Comparison of ENCODE assay signal across 29 mouse cellular contexts in the genomic region with DNA sequence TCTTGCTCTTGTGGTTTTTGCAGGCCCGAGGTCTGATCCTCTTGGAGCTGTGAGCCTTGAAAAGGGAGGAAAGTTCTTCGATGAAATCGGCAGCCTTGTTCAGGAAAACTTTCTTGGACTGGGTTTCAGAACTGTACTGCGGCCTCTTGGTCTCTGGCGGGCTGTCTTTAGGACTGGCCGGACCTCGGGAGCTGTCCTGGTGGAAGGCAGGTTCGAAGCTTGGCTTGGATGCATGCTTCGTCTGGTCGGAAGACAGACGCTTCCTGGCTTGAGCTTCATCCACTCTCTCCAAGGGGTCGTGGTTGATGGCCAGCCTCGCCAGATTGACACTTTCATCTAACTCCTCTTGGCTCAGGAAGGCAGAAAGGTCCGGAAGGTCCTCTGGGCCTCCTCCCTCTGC. TPM values are rescaled to one million over a fixed set of nuclear protein-coding genes. Genes with fewer than 3 reads are reported as not detected.
DNase-seq lines count a peak whose midpoint lies in the region; ATAC-seq and TF ChIP-seq lines count a peak whose summit lies in the region.
"Had no signal": no experiment of that assay in that cellular context is flagged by ENCODE, and none has a peak within 500 bp of the region (broad histone marks: within the 10 kb centered on the region; RNA-seq: fewer than 3 reads in every experiment).

No protein-coding gene starts in this region.

- no peak overlapping the region for H3K4me3 ChIP-seq in heart, embryonic 10.5 days
- peak overlapping the region; percentile 1 for H3K4me3 ChIP-seq in ES-Bruce4 (ENCODE audit: low read depth, low read length)
- H3K4me3 ChIP-seq in forebrain, embryonic 11.5 days (ENCODE audit: low read depth, low read length), result no peak overlapping the region
- H3K4me3 ChIP-seq: embryonic facial prominence, embryonic 12.5 days; embryonic facial prominence, embryonic 15.5 days; forebrain, embryonic 12.5 days; forebrain, embryonic 15.5 days; heart, embryonic 13.5 days; hindbrain, embryonic 10.5 days; hindbrain, embryonic 13.5 days; intestine, embryonic 15.5 days had no signal

- H3K36me3 ChIP-seq in heart, embryonic 10.5 days, result peaks cover 3% of the 10 kb centered on the region; the same call in 1 of the 2 replicates
- H3K36me3 ChIP-seq in ES-Bruce4 (ENCODE audit: control insufficient read depth, insufficient read depth, low read length, poor library complexity, severe bottlenecking), result no peaks in the 10 kb centered on the region
- H3K36me3 ChIP-seq in forebrain, embryonic 11.5 days (ENCODE audit: control insufficient read depth, insufficient read depth, low read length), result no peaks in the 10 kb centered on the region
- H3K36me3 ChIP-seq: embryonic facial prominence, embryonic 12.5 days; embryonic facial prominence, embryonic 15.5 days; forebrain, embryonic 12.5 days; forebrain, embryonic 15.5 days; G1E; heart, embryonic 13.5 days; hindbrain, embryonic 10.5 days; hindbrain, embryonic 13.5 days; intestine, embryonic 15.5 days had no signal

- intact Hi-C loops in heart, postnatal 36 days (cut with DNase I), result no loop called here

- WGBS in heart, embryonic 10.5 days, result 78% methylated on average over 14 of the region's 14 CpGs
- WGBS in forebrain, embryonic 11.5 days, result 83% methylated on average over 14 of the region's 14 CpGs

- no peak for TF ChIP-seq POLR2A in ES-Bruce4 (IDR thresholded peaks at IDR 0.05; ENCODE audit: insufficient read depth, low read length)

- TF ChIP-seq CTCF in ES-Bruce4 (IDR thresholded peaks at IDR 0.05; ENCODE audit: low read depth, low read length), result no peak

- DNase-seq in cerebellum, postnatal 14 days, result peak; percentile 13 to 16
- DNase-seq in cerebellum, adult 8-10 months, result no peak
- peak; percentile 67 for DNase-seq in heart, embryonic 10.5 days (ENCODE audit: low spot score)
- no peak for DNase-seq in heart, postnatal 36 days
- DNase-seq in forebrain, embryonic 11.5 days (ENCODE audit: low spot score), result no peak
- DNase-seq: adrenal gland, postnatal 10 days; adrenal gland, postnatal 36 days; B cell, adult 2 months; cerebellum, adult 18-20 months; cerebellum, adult 9-11 months; gastrocnemius, postnatal 14 days; heart, adult 18-20 months; heart, postnatal 14 days; kidney, adult 11 months; kidney, adult 8-10 months had no signal

- no peak for ATAC-seq in forebrain, embryonic 11.5 days (replicated peaks; ENCODE audit: low FRiP score)
- ATAC-seq: forebrain, embryonic 15.5 days; hindbrain, embryonic 16.5 days; intestine, embryonic 15.5 days; Patski had no signal

- H3K4me2 ChIP-seq in forebrain, embryonic 11.5 days (ENCODE audit: low read depth, low read length, severe bottlenecking), result no peak overlapping the region
- H3K4me2 ChIP-seq: embryonic facial prominence, embryonic 12.5 days; embryonic facial prominence, embryonic 15.5 days; forebrain, embryonic 12.5 days; forebrain, embryonic 15.5 days; heart, embryonic 13.5 days; hindbrain, embryonic 13.5 days; intestine, embryonic 15.5 days had no signal

- H3K27ac ChIP-seq in heart, embryonic 10.5 days, result no peak overlapping the region
- H3K27ac ChIP-seq in ES-Bruce4 (ENCODE audit: insufficient read depth, low read length), result no peak overlapping the region
- H3K27ac ChIP-seq in forebrain, embryonic 11.5 days (ENCODE audit: low read depth, low read length), result no peak overlapping the region
- H3K27ac ChIP-seq: embryonic facial prominence, embryonic 12.5 days; embryonic facial prominence, embryonic 15.5 days; forebrain, embryonic 12.5 days; forebrain, embryonic 15.5 days; heart, embryonic 13.5 days; hindbrain, embryonic 10.5 days; hindbrain, embryonic 13.5 days; intestine, embryonic 15.5 days had no signal

- TF ChIP-seq EP300 in ES-Bruce4 (IDR thresholded peaks at IDR 0.05; ENCODE audit: insufficient read depth, low read depth, low read length), result no peak

- 0 out of 2 replicates have a peak overlapping the region, but pooled peaks have one; percentile 13 for H3K9ac ChIP-seq in ES-Bruce4 (ENCODE audit: low read depth, poor library complexity, severe bottlenecking)
- H3K9ac ChIP-seq in forebrain, embryonic 11.5 days (ENCODE audit: low read length), result no peak overlapping the region
- H3K9ac ChIP-seq: embryonic facial prominence, embryonic 12.5 days; embryonic facial prominence, embryonic 15.5 days; forebrain, embryonic 12.5 days; forebrain, embryonic 15.5 days; heart, embryonic 13.5 days; hindbrain, embryonic 13.5 days; intestine, embryonic 15.5 days had no signal

- H3K9me3 ChIP-seq in heart, embryonic 10.5 days, result no peaks in the 10 kb centered on the region
- no peaks in the 10 kb centered on the region for H3K9me3 ChIP-seq in ES-Bruce4 (replicated peaks; ENCODE audit: control insufficient read depth, insufficient read depth, low read length, poor library complexity, severe bottlenecking)
- H3K9me3 ChIP-seq in forebrain, embryonic 11.5 days (ENCODE audit: control insufficient read depth, low read length), result no peaks in the 10 kb centered on the region
- H3K9me3 ChIP-seq: embryonic facial prominence, embryonic 12.5 days; embryonic facial prominence, embryonic 15.5 days; forebrain, embryonic 12.5 days; forebrain, embryonic 15.5 days; G1E; heart, embryonic 13.5 days; hindbrain, embryonic 10.5 days; hindbrain, embryonic 13.5 days; intestine, embryonic 15.5 days had no signal

- H3K27me3 ChIP-seq in heart, embryonic 10.5 days (ENCODE audit: insufficient read depth, poor library complexity, severe bottlenecking), result no peaks in the 10 kb centered on the region
- H3K27me3 ChIP-seq in ES-Bruce4 (ENCODE audit: control insufficient read depth, insufficient read depth, low read length, poor library complexity, severe bottlenecking), result no peaks in the 10 kb centered on the region
- H3K27me3 ChIP-seq in forebrain, embryonic 11.5 days (ENCODE audit: control insufficient read depth, insufficient read depth, low read length), result no peaks in the 10 kb centered on the region
- H3K27me3 ChIP-seq: CH12.LX; embryonic facial prominence, embryonic 12.5 days; embryonic facial prominence, embryonic 15.5 days; forebrain, embryonic 12.5 days; forebrain, embryonic 15.5 days; heart, embryonic 13.5 days; hindbrain, embryonic 13.5 days; intestine, embryonic 15.5 days had no signal

- H3K4me1 ChIP-seq in heart, embryonic 10.5 days, result no peaks in the 10 kb centered on the region
- no peaks in the 10 kb centered on the region for H3K4me1 ChIP-seq in ES-Bruce4 (ENCODE audit: control insufficient read depth, insufficient read depth, low read length)
- H3K4me1 ChIP-seq in forebrain, embryonic 11.5 days (replicated peaks; ENCODE audit: control insufficient read depth, insufficient read depth, low read length), result no peaks in the 10 kb centered on the region
- H3K4me1 ChIP-seq: embryonic facial prominence, embryonic 12.5 days; embryonic facial prominence, embryonic 15.5 days; forebrain, embryonic 12.5 days; forebrain, embryonic 15.5 days; hindbrain, embryonic 10.5 days; hindbrain, embryonic 13.5 days; intestine, embryonic 15.5 days had no signal

RNA-seq across cellular contexts. Expression of gene Mypn, which starts 11.0 kb away (rescaled TPM):
- polyA plus RNA-seq in heart, embryonic 10.5 days (2016; fragmentation: Nextera tagmentation; extraction: Ambion mirVana), result 1.0 and 4.2 TPM in 2 replicates
- 100 to 1,000 TPM in 1 of 2 experiments, 10 to 100 TPM in 1; 96.7 to 105 TPM for total RNA-seq in heart, postnatal 36 days (2021)
- polyA plus RNA-seq in ES-Bruce4 (2011; ENCODE audit: insufficient read depth, insufficient read length, low read depth, missing spikeins), result 0.66 and 0.81 TPM in 2 replicates
- not detected in 2 replicates for polyA plus RNA-seq in forebrain, embryonic 11.5 days (2014; fragmentation: Nextera tagmentation; extraction: Ambion mirVana)
- total RNA-seq: common myeloid progenitor, adult 5-6 weeks; G1E had no signal
- polyA plus RNA-seq: forebrain, embryonic 12.5 days; G1E; Patski had no signal

RNA-seq across cellular contexts. Expression of gene Herc4, which starts 50.9 kb away (rescaled TPM):
- 36.0 and 38.4 TPM in 2 replicates for polyA plus RNA-seq in heart, embryonic 10.5 days (2016; fragmentation: Nextera tagmentation; extraction: Ambion mirVana)
- 10 to 100 TPM; 32.2 to 33.4 TPM for total RNA-seq in heart, postnatal 36 days (2021)
- 123 and 139 TPM in 2 replicates for polyA plus RNA-seq in ES-Bruce4 (2011; ENCODE audit: insufficient read depth, insufficient read length, low read depth, missing spikeins)
- 51.0 and 55.3 TPM in 2 replicates for polyA plus RNA-seq in forebrain, embryonic 11.5 days (2014; fragmentation: Nextera tagmentation; extraction: Ambion mirVana)

Comparison
In these comparisons a context has a peak if more than half of its experiments do, and no peak if none do; other contexts are left out.
1. DNase-seq: peak in cerebellum, postnatal 14 days (2 of 2) and heart, embryonic 10.5 days (single experiment); none in cerebellum, adult 8-10 months (single experiment), heart, postnatal 36 days (0 of 2) and forebrain, embryonic 11.5 days (single experiment).